Mouse (Mus musculus) bone marrow, adult 2 months (tissue): ENCODE data around the gene Kbtbd8. TPM values are rescaled to one million over a fixed set of nuclear protein-coding genes. Genes with fewer than 3 reads are reported as not detected.

Experiments used
- H3K27ac ChIP-seq: fragments of 200-500 bp; 2 replicates; pipeline ENCODE4 v1.5.1; 2012; ENCODE audit warnings: low read depth, mild to moderate bottlenecking, control low read depth, inconsistent platforms, low read length; ENCODE audit not compliant: control insufficient read depth, poor library complexity, insufficient read depth
- H3K4me1 ChIP-seq: fragments of 200-500 bp; 2 replicates; pipeline ENCODE4 v1.6.1; 2011; ENCODE audit warnings: low read length; ENCODE audit not compliant: control insufficient read depth, insufficient read depth
- H3K4me3 ChIP-seq: fragments of 200-500 bp; replicated peaks from 2 replicates; pipeline ENCODE3; 2011; ENCODE audit warnings: mild to moderate bottlenecking, low read depth, low read length, control low read depth; ENCODE audit not compliant: control insufficient read depth
- CTCF ChIP-seq: fragments of 200-500 bp; IDR thresholded peaks from 2 replicates; pipeline ENCODE4 v1.5.1; 2011; ENCODE audit warnings: low read length, control low read depth; ENCODE audit not compliant: control insufficient read depth, insufficient read depth
- POLR2A ChIP-seq: fragments of 200-500 bp; IDR thresholded peaks from 2 replicates; pipeline ENCODE4 v1.6.1; 2011; ENCODE audit warnings: low read depth, mild to moderate bottlenecking, control low read depth, low read length, borderline replicate concordance; ENCODE audit not compliant: control insufficient read depth
- WGBS: fragments of 180-500 bp; shearing (Covaris S2); methylation state at CpG from one replicate; pipeline ENCODE4 v1.1.7; 2018; 5-methylcytosine and 5-hydroxymethylcytosine counted together
- polyA plus RNA-seq: library from polyadenylated mRNA; stranded (reverse); fragments of >200 nt; gene quantifications from 2 replicates; pipeline ENCODE4 v1.2.4, GENCODE M21; 2011; ENCODE audit warnings: low replicate concordance; ENCODE audit not compliant: missing spikeins, insufficient read depth, insufficient read length

Gene Kbtbd8
- polyA plus RNA-seq, result 1.9 and 7.0 TPM in 2 replicates

DNA sequence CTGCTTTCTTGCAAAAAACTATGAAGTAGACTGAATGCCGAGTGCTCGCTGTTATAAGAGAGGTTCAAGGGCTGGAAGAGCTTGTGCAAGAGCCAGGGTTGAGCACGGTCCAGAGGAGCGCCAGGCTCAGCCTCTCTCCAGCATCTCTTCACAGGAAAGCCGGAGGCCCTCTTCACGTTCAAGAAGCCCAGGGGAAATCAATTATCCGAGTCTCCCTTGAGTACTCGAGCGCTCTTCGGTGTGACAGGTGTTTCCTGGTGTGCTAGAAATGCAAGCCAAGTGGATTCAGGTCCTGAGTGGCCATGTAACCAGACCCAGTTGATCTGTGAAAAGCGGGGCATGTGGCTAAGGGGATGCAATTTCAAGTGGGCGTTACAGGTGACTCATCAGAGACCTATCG is at the start of gene Kbtbd8:
TSS of gene Kbtbd8 (plus strand) at position 295 of the 400 bp plus-strand sequence.
- 32% methylated on average over 13 of the region's 13 CpGs for WGBS
- Histone ChIP-seq H3K4me3 (peak within 1 kb of the TSS; percentile 83), H3K4me1 (no peaks in the 10 kb centered on the region; the same call in none of the 2 replicates), H3K27ac (peak within 1 kb of the TSS; percentile 48)
- no peak for TF ChIP-seq CTCF
- TF ChIP-seq POLR2A, result no peak

DNA sequence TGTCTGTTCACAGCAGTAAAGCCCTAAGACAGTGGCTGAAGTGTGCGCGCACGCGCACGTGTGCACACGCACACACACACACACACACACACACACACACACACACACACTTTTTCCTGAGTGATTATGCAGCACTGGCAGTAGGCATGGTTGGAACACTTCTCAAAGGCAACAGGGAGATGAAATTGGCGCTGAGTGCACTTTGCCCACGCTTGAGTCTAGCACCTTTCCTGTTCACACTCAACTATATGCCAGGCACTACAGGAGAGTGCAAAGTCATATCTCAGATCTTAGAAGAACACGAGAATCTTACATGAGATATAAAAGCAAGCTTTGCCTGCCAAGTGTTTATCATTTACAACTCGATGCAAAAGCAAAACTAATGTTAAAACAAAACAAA is 47.3 kb upstream of the Kbtbd8 start:
- 81% methylated on average over 10 of the region's 10 CpGs for WGBS
- TF ChIP-seq CTCF (no peak), POLR2A (no peak)
- no peak overlapping the region for H3K27ac ChIP-seq
- H3K4me1 ChIP-seq, result no peaks in the 10 kb centered on the region
- no peak overlapping the region for H3K4me3 ChIP-seq

DNA sequence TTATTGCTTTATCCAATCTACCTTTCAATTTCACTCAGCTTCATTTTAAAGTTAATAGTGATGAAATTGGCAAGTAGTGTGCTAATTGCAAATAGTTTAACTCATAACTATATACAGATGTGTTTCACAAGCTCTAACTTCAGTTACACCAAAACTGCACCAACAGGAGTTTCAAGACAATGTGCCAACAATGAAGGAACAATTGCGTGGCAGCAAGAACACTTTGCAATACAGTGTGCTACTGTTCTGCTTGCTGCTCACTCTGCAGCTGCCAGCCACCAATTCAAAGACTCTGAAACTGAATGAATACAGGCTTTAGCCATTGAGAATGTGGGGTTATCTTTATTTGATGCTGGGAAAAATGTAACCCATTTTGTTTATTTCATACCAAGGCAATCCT is 31.8 kb upstream of the Kbtbd8 start:
- Histone ChIP-seq H3K4me1 (no peaks in the 10 kb centered on the region), H3K27ac (no peak overlapping the region), H3K4me3 (no peak overlapping the region)
- 67% methylated on average over 1 of the region's 1 CpGs for WGBS
- TF ChIP-seq CTCF (no peak), POLR2A (no peak)

DNA sequence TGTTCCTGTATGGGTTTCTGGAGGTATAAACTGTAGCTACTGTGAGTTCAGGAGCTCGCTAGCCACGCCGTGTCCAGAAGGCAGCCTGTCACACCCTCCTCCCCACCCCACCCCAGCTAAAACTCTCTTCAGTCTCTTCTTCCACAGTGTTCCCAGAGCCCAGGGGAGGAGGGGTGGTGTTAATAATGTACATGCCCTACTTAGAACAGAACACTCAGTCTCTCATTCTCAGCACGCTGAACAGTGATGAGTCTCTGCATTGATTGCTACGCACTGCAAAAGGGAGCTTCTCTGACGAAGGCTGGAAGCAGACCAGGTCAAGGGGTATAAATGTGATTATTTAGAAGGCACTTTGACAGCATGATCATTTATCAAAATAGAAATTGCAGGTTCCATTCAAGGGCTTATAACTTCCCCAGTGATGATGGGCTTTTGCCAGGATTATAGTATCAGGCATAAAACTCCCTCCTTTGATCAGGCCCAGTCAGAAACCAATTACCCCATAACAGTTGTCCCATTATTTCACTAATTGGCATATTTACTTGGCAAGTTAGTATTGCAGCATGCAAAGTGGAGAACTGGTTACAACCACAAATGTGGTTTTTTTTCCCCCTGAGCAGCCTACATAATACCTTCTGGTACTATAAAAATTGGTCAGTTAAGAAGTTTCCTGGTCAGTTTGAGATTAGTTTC is 29.7 kb upstream of the Kbtbd8 start:
- no peaks in the 10 kb centered on the region for H3K4me1 ChIP-seq
- H3K27ac ChIP-seq, result no peak overlapping the region
- no peak for TF ChIP-seq POLR2A
- TF ChIP-seq CTCF, result no peak
- WGBS, result 85% methylated on average over 6 of the region's 6 CpGs
- H3K4me3 ChIP-seq, result no peak overlapping the region

DNA sequence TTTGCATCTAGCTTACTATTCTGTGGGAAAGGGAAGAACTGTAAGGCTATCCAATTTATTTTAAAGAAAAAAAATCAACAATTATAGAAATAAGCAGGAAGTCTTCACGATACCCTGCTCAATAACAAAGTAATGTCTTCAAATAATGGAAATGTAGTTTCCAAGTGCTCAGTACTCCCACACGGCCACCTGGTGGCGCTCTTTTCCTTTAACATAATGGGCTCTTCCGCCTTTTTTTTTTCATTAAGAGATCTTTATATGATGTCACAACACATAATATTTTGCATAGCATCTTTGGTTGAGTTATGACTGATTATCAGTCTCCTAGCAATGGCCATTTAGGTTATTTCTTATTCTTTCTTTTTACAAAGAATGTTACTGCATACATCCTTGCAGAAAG is 29.0 kb upstream of the Kbtbd8 start:
- Histone ChIP-seq H3K4me1 (no peaks in the 10 kb centered on the region), H3K4me3 (no peak overlapping the region), H3K27ac (no peak overlapping the region)
- TF ChIP-seq CTCF (no peak), POLR2A (no peak)
- 40% methylated on average over 4 of the region's 4 CpGs for WGBS

DNA sequence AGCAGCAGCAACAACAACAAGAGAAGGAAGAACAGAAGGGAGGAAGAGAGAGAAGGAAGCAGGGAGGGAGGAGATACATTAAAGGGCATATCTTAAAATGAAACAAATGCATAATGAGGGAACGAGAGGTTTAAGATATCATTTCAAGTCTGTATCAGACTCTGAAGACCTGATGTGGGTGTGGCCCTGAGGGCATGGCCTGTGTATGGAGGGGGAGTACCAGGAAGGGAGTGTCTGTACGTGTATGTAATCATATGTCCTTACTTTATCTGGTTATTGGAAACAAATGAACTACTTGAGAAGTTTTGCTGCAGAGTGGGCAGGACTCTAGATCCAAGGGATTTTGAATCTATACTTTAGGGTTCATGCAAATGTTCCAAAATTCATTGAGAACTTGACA is 22.3 kb upstream of the Kbtbd8 start:
- 25% methylated on average over 2 of the region's 2 CpGs for WGBS
- no peak overlapping the region for H3K4me3 ChIP-seq
- H3K27ac ChIP-seq, result no peak overlapping the region
- TF ChIP-seq CTCF (no peak), POLR2A (no peak)
- H3K4me1 ChIP-seq, result no peaks in the 10 kb centered on the region

DNA sequence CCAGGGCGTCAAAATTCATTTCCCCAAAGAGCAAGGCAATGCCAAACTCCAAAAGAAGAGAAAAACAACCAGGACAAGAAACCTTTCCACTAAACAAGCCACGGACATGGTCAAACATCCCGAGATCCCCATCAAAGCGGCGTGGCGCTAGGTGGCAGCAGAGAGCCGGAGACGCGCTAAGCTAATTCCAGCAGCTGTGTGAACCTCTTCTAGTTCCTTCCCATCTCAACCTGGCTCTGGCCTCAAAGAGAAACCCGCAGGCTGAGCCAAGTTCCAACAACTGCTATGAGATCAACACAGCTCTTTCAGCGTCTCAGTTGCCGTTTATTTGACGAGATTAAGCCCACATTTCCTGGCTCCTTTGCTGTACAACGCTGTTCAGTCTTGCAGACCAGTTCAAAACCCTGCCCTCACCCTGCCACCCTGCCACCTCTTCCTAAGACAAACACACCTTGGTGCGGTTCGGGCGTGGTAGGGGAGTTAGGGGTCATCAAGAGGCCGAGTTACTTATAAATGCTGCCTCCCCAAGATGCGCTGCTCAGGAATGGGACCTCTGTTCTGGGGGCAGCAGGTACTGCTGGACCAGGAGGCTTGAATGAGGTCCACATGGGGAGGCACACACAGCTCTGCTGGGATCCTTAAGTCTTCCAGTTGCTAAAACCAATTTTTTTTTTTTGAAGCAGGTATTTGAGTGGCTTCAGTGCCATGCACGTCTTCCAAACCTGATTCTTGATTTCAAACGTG is 18.5 kb upstream of the Kbtbd8 start:
- no peak overlapping the region for H3K4me3 ChIP-seq
- no peak overlapping the region for H3K27ac ChIP-seq
- peak; percentile 94 for TF ChIP-seq CTCF
- no peak for TF ChIP-seq POLR2A
- WGBS, result 21% methylated on average over 21 of the region's 21 CpGs
- H3K4me1 ChIP-seq, result no peaks in the 10 kb centered on the region

DNA sequence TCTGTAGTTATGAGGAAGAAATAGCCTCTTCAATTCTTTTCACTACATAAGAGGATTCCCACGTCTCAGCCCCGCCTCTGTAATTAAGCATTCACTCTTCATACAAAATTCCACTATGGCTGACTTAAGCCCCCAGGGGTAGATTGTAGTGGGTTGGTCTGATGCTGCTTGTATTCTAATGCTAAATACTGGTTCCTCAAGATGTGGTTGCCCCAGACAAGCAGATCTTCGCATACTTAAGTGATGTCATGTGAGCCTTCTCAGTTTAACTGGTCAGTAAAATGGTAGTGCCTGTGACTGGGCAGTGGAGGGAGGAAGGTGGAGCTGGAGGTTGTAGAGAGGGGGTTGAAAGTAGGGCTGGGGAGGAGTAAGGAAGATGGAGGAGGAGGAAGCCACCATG is 13.3 kb upstream of the Kbtbd8 start:
- H3K4me3 ChIP-seq, result no peak overlapping the region
- no peak overlapping the region for H3K27ac ChIP-seq
- 63% methylated on average over 3 of the region's 3 CpGs for WGBS
- no peaks in the 10 kb centered on the region for H3K4me1 ChIP-seq
- TF ChIP-seq CTCF (no peak), POLR2A (no peak)
